Comparison of ENCODE assay signal across 24 mouse cellular contexts in genomic region chr7:90280878-90281277, GRCm38 (mm10). TPM values are rescaled to one million over a fixed set of nuclear protein-coding genes. Genes with fewer than 3 reads are reported as not detected.
DNase-seq lines count a peak whose midpoint lies in the region; ATAC-seq and TF ChIP-seq lines count a peak whose summit lies in the region.
"Had no signal": no experiment of that assay in that cellular context is flagged by ENCODE, and none has a peak within 500 bp of the region (broad histone marks: within the 10 kb centered on the region; RNA-seq: fewer than 3 reads in every experiment).

No protein-coding gene starts in this region.

- TF ChIP-seq EP300 in lung, postnatal 0 days (IDR thresholded peaks at IDR 0.05) = no peak

- H3K27ac ChIP-seq in kidney, embryonic 16.5 days (ENCODE audit: low read length) = peak overlapping the region; percentile 32; the same call in 1 of the 2 replicates
- H3K27ac ChIP-seq in embryonic facial prominence, embryonic 10.5 days (replicated peaks) = no peak overlapping the region
- H3K27ac ChIP-seq in limb, embryonic 10.5 days = 0 out of 2 replicates have a peak overlapping the region, but pooled peaks have one; percentile 44
- no peak overlapping the region for H3K27ac ChIP-seq in lung, postnatal 0 days (ENCODE audit: low read length)
- no peak overlapping the region for H3K27ac ChIP-seq in midbrain, embryonic 10.5 days (replicated peaks)
- H3K27ac ChIP-seq: embryonic facial prominence, embryonic 13.5 days; heart, embryonic 13.5 days; hindbrain, embryonic 13.5 days; neural tube, embryonic 12.5 days had no signal

- no peaks in the 10 kb centered on the region for H3K36me3 ChIP-seq in kidney, embryonic 16.5 days (ENCODE audit: insufficient read depth, low read length)
- H3K36me3 ChIP-seq in embryonic facial prominence, embryonic 10.5 days (replicated peaks) = no peaks in the 10 kb centered on the region
- H3K36me3 ChIP-seq in limb, embryonic 10.5 days = no peaks in the 10 kb centered on the region
- H3K36me3 ChIP-seq in lung, postnatal 0 days (ENCODE audit: insufficient read depth, low read length) = no peaks in the 10 kb centered on the region
- no peaks in the 10 kb centered on the region for H3K36me3 ChIP-seq in midbrain, embryonic 10.5 days
- H3K36me3 ChIP-seq: embryonic facial prominence, embryonic 13.5 days; G1E; heart, embryonic 13.5 days; hindbrain, embryonic 13.5 days; neural tube, embryonic 12.5 days had no signal

- H3K4me1 ChIP-seq in kidney, embryonic 16.5 days (ENCODE audit: insufficient read depth, low read length) = peaks cover 21% of the 10 kb centered on the region; the same call in 1 of the 2 replicates
- peaks cover 8% of the 10 kb centered on the region for H3K4me1 ChIP-seq in embryonic facial prominence, embryonic 10.5 days
- peaks cover 15% of the 10 kb centered on the region; the same call in 1 of the 2 replicates for H3K4me1 ChIP-seq in limb, embryonic 10.5 days
- no peaks in the 10 kb centered on the region for H3K4me1 ChIP-seq in lung, postnatal 0 days (ENCODE audit: insufficient read depth, low read depth, low read length)
- H3K4me1 ChIP-seq in midbrain, embryonic 10.5 days = no peaks in the 10 kb centered on the region
- H3K4me1 ChIP-seq: embryonic facial prominence, embryonic 13.5 days; heart, embryonic 13.5 days; hindbrain, embryonic 13.5 days; neural tube, embryonic 12.5 days had no signal

- no peak for DNase-seq in kidney, postnatal 36 days
- DNase-seq in embryonic facial prominence, embryonic 10.5 days (ENCODE audit: low spot score) = peak; percentile 35
- DNase-seq in limb, embryonic 10.5 days (ENCODE audit: low spot score) = no peak
- no peak for DNase-seq in lung, postnatal 0 days (ENCODE audit: low spot score)
- no peak for DNase-seq in midbrain, embryonic 10.5 days (ENCODE audit: low spot score)

- WGBS in kidney, embryonic 16.5 days = 57% methylated on average over 8 of the region's 8 CpGs
- WGBS in embryonic facial prominence, embryonic 10.5 days = 50% methylated on average over 8 of the region's 8 CpGs
- WGBS in limb, embryonic 10.5 days = 47% methylated on average over 8 of the region's 8 CpGs
- WGBS in lung, postnatal 0 days = 59% methylated on average over 8 of the region's 8 CpGs
- WGBS in midbrain, embryonic 10.5 days = 63% methylated on average over 8 of the region's 8 CpGs

- no peak overlapping the region for H3K4me3 ChIP-seq in kidney, embryonic 16.5 days (ENCODE audit: low read length)
- H3K4me3 ChIP-seq in embryonic facial prominence, embryonic 10.5 days = no peak overlapping the region
- H3K4me3 ChIP-seq in limb, embryonic 10.5 days = no peak overlapping the region
- H3K4me3 ChIP-seq in lung, postnatal 0 days (ENCODE audit: low read depth, low read length) = no peak overlapping the region
- no peak overlapping the region for H3K4me3 ChIP-seq in midbrain, embryonic 10.5 days
- H3K4me3 ChIP-seq: embryonic facial prominence, embryonic 13.5 days; heart, embryonic 13.5 days; hindbrain, embryonic 13.5 days; neural tube, embryonic 12.5 days had no signal

- H3K27me3 ChIP-seq in kidney, embryonic 16.5 days (ENCODE audit: insufficient read depth, low read length) = no peaks in the 10 kb centered on the region
- H3K27me3 ChIP-seq in embryonic facial prominence, embryonic 10.5 days (replicated peaks; ENCODE audit: low read depth, poor library complexity, severe bottlenecking) = no peaks in the 10 kb centered on the region
- H3K27me3 ChIP-seq in limb, embryonic 10.5 days (ENCODE audit: low read depth, poor library complexity, severe bottlenecking) = no peaks in the 10 kb centered on the region
- H3K27me3 ChIP-seq in lung, postnatal 0 days (replicated peaks; ENCODE audit: insufficient read depth, low read length) = no peaks in the 10 kb centered on the region
- no peaks in the 10 kb centered on the region for H3K27me3 ChIP-seq in midbrain, embryonic 10.5 days (ENCODE audit: low read depth, poor library complexity, severe bottlenecking)
- H3K27me3 ChIP-seq: embryonic facial prominence, embryonic 13.5 days; heart, embryonic 13.5 days; hindbrain, embryonic 13.5 days; neural tube, embryonic 12.5 days; Patski had no signal

- no peak overlapping the region for H3K4me2 ChIP-seq in kidney, embryonic 16.5 days (replicated peaks; ENCODE audit: low read depth, low read length)
- H3K4me2 ChIP-seq in lung, postnatal 0 days (replicated peaks; ENCODE audit: low read depth, low read length) = no peak overlapping the region
- H3K4me2 ChIP-seq: embryonic facial prominence, embryonic 13.5 days; heart, embryonic 13.5 days; hindbrain, embryonic 13.5 days; liver, embryonic 11.5 days; neural tube, embryonic 12.5 days had no signal

- ATAC-seq in kidney, embryonic 16.5 days (ENCODE audit: low FRiP score, low TSS enrichment) = no peak
- peak; percentile 76 for ATAC-seq in megakaryocyte-erythroid progenitor cell, adult 5-6 weeks (replicated peaks; ENCODE audit: low FRiP score, low TSS enrichment, poor library complexity, severe bottlenecking)
- no peak for ATAC-seq in lung, postnatal 0 days
- ATAC-seq: forebrain, embryonic 14.5 days; Patski had no signal

- no peaks in the 10 kb centered on the region for H3K9me3 ChIP-seq in kidney, embryonic 16.5 days (ENCODE audit: low read length)
- no peaks in the 10 kb centered on the region for H3K9me3 ChIP-seq in embryonic facial prominence, embryonic 10.5 days
- no peaks in the 10 kb centered on the region for H3K9me3 ChIP-seq in limb, embryonic 10.5 days (replicated peaks)
- no peaks in the 10 kb centered on the region for H3K9me3 ChIP-seq in lung, postnatal 0 days (ENCODE audit: low read length)
- H3K9me3 ChIP-seq in midbrain, embryonic 10.5 days (replicated peaks) = no peaks in the 10 kb centered on the region
- H3K9me3 ChIP-seq: embryonic facial prominence, embryonic 13.5 days; G1E; heart, embryonic 13.5 days; hindbrain, embryonic 13.5 days; neural tube, embryonic 12.5 days had no signal

- no peak overlapping the region for H3K9ac ChIP-seq in kidney, embryonic 16.5 days (replicated peaks; ENCODE audit: low read length)
- no peak overlapping the region for H3K9ac ChIP-seq in lung, postnatal 0 days (replicated peaks; ENCODE audit: low read depth)
- H3K9ac ChIP-seq: embryonic facial prominence, embryonic 13.5 days; heart, embryonic 13.5 days; hindbrain, embryonic 13.5 days; neural tube, embryonic 12.5 days had no signal

- TF ChIP-seq CTCF in lung, postnatal 0 days (IDR thresholded peaks at IDR 0.05) = no peak

RNA-seq across cellular contexts. Expression of gene Ccdc83, which starts 15.3 kb away (rescaled TPM):
- not detected in 2 replicates for polyA plus RNA-seq in kidney, embryonic 16.5 days (2015; fragmentation: Nextera tagmentation; extraction: Ambion mirVana)
- polyA plus RNA-seq in embryonic facial prominence, embryonic 10.5 days (2016; fragmentation: Nextera tagmentation; extraction: Ambion mirVana) = 0.10 TPM in 1 of 2 replicates, not detected in the other
- polyA plus RNA-seq in limb, embryonic 10.5 days (2016; fragmentation: Nextera tagmentation; extraction: Ambion mirVana) = not detected in 2 replicates
- total RNA-seq in megakaryocyte-erythroid progenitor cell, adult 5-6 weeks (2014; fragmentation: Nextera tagmentation) = not detected in 2 replicates
- not detected in 2 replicates for total RNA-seq in megakaryocyte-erythroid progenitor cell, adult 5-6 weeks (2017)
- 0.57 and 0.64 TPM in 2 replicates for polyA plus RNA-seq in lung, postnatal 0 days (2015; fragmentation: Nextera tagmentation; extraction: Ambion mirVana)
- polyA plus RNA-seq in midbrain, embryonic 10.5 days (2016; fragmentation: Nextera tagmentation; extraction: Ambion mirVana) = not detected in 2 replicates
- total RNA-seq: adrenal gland, adult 18-20 months; gastrocnemius, adult 8-10 months; layer of hippocampus, adult 8-10 months; layer of hippocampus, postnatal 36 days; left cerebral cortex, postnatal 10 days; megakaryocyte, adult 5-6 weeks had no signal
- polyA plus RNA-seq: embryonic facial prominence, embryonic 13.5 days; forebrain, embryonic 14.5 days; G1E; heart, embryonic 13.5 days; hindbrain, embryonic 13.5 days; liver, embryonic 11.5 days; midbrain, embryonic 14.5 days; neural tube, embryonic 12.5 days; Patski; stomach, embryonic 16.5 days; thymus, postnatal 0 days had no signal

RNA-seq across cellular contexts. Expression of gene Sytl2, which starts 21.2 kb away (rescaled TPM):
- polyA plus RNA-seq in kidney, embryonic 16.5 days (2015; fragmentation: Nextera tagmentation; extraction: Ambion mirVana) = 10.1 and 11.1 TPM in 2 replicates
- polyA plus RNA-seq in embryonic facial prominence, embryonic 10.5 days (2016; fragmentation: Nextera tagmentation; extraction: Ambion mirVana) = 3.1 and 3.2 TPM in 2 replicates
- 1.3 and 2.7 TPM in 2 replicates for polyA plus RNA-seq in limb, embryonic 10.5 days (2016; fragmentation: Nextera tagmentation; extraction: Ambion mirVana)
- 1.5 TPM in 1 of 2 replicates, not detected in the other for total RNA-seq in megakaryocyte-erythroid progenitor cell, adult 5-6 weeks (2014; fragmentation: Nextera tagmentation)
- total RNA-seq in megakaryocyte-erythroid progenitor cell, adult 5-6 weeks (2017) = 0.57 and 1.2 TPM in 2 replicates
- 7.4 and 8.0 TPM in 2 replicates for polyA plus RNA-seq in lung, postnatal 0 days (2015; fragmentation: Nextera tagmentation; extraction: Ambion mirVana)
- polyA plus RNA-seq in midbrain, embryonic 10.5 days (2016; fragmentation: Nextera tagmentation; extraction: Ambion mirVana) = 3.8 and 4.3 TPM in 2 replicates
- polyA plus RNA-seq: G1E had no signal

Comparison
In these comparisons a context has a peak if more than half of its experiments do, and no peak if none do; other contexts are left out.
1. H3K27ac ChIP-seq: peak in kidney, embryonic 16.5 days (single experiment) and limb, embryonic 10.5 days (single experiment); none in embryonic facial prominence, embryonic 10.5 days (single experiment), lung, postnatal 0 days (single experiment) and midbrain, embryonic 10.5 days (single experiment).